Mouse (Mus musculus): ENCODE data around the gene Cntfr.
"Not testable (repeated sequence)": the region's sequence is repeated elsewhere in the genome, so short reads cannot be mapped to it uniquely, and the experiment has no call there.

Gene Cntfr

DNA sequence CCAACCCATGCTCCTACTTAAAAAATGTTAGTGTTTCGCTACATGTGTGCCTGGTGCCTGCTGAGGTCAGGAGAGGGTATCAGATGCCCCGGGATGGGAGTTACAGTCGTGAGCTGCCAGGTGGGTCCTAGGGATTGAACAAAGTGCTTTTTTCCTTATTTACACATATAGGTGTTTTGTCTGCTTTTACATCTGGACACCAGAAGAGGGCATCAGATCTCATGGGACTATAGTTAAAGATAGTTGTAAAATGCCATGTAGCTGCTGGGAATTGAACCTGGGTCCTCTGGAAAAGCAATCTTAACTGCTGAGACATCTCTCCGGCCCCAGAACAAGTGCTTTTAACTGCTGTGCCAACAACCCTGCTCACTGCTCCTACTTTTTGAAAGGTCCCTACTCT lies 13.3 kb upstream of the Cntfr start:
- DNase-seq (ENCODE audit: low read depth, low spot score) = peak; percentile 30

DNA sequence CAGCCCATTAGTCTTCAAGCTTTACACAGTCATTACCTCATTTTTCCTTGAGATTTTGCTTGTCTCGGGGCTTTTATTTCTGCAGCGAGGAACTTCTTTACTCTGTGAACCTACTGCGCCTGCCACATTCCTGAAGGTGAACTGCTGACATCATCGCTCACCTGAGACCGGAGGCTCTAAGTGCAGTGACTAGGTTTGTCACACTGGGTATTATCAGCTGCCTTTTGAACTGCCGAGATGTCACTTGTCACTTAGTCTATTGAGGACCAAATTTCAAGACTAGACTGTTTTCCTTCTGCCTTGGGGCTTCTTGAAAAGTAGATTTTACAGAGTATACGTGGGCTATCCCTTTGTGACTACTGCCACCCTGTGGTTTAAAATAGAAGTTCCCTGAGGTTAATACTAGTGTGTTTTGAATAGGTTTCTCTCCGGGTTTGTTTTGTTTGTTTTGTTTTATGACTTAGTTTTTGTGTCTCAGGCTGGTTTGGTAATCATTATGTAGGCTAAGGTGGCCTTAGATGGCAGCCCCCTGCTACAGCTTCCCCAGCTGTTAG lies 11.4 kb upstream of the Cntfr start:
- DNase-seq (ENCODE audit: low read depth, low spot score) = peak; percentile 68

DNA sequence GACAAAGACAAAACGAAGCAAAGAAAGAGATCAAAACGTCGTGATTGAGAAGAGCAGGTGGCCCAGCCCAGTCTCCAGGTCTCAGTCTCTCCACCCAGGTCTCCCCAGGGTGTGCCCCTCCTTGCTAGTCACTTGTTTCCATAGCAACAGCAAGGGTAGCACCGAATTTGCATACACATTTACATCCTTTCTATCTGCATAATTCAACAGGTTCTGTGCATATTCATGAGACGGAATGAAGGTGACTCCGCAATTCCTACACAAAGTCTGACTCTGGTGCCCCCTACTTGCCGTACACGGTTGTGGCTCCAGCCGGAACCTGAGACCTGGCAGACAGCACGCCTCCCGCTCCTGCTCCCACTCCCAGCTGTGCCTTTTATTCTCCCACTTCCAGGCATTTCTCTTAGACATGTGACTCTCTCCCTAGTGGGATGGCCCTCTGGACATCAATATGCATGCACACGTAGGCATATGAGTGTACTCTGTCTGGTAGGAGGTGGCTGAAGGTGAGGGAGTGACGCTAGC lies 10.2 kb upstream of the Cntfr start:
- peak; percentile 98 for DNase-seq (ENCODE audit: low read depth, low spot score)

DNA sequence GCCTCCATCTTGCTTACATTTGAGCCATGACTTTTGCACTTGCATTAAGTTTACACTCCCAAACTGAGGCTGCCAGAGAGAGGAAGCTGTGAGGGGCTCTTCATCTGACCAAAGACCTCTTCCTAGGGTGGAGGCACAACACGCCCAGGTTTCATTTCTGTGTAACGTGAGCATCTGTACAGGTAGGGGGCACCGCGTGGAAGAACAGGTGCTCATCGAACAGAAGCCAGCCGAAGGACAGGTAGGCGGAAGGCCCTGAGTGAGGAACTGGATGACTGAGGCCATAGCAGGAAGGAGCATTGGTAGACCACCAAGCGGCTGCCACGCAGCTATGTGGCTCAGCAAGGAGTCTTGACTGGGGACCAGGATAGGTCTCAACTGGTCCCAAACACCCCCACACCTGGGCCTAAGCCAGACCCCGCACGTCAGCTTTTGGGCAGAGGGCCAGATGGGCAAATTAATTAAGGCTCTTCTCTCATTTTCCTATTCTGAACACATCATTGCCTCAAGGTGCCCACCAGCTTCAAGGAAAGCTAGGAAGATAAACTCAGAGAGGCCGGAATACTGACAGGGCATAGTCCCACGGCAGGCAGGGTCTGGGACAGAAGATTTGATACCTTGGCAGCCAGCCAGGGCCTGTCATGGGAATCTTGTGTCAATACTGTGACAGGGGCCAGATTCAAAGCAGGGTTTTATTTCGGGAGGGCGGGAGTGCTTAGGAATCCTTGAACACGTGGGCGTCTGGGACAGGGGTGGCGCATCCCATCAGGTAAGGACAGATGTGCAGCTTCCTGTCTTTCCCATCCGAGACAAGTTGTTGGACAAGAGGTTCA lies 9.2 kb upstream of the Cntfr start:
- no peak for DNase-seq (ENCODE audit: low read depth, low spot score)

DNA sequence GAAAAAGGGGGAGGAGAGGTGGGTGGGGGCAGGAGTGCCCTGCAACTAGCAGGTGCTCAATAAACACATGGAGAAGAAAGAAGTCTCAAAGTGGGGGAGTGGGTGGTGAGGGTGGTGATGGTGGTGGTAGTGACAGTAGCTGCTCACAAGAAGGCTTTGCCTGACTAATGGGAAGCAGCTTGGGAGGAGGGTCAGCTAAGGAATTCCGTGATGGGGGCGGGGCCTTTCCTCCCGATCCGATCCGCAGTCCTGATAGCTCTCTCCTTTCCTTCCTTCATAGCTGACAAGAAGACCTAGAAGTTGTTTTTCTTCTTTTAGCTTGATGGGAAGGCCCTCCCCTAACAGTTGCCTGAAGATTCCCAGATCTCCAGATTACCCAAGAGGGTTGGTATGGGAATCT lies 7.8 kb upstream of the Cntfr start:
- peak; percentile 46 for DNase-seq (ENCODE audit: low read depth, low spot score)

DNA sequence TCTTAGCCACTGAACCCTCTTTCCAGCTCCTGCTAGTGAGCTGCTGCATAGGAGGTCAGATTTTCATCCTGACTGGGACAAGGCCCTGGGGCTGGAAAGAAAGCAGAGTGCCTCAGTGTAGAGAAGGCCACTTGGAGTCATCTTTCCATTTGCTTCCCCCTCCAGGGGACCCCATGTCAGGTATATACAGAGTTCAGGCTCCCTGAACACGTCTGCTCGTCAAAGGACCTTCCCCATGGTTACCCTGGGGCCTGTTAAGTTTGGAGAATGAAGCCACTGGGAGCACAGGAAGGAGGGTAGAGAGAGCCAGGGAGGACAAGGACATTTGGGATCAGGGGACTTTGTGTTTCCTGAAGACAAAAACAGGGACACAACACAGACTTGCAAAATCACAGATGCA lies 5.3 kb upstream of the Cntfr start:
- not testable (repeated sequence) for DNase-seq (ENCODE audit: low read depth, low spot score)

DNA sequence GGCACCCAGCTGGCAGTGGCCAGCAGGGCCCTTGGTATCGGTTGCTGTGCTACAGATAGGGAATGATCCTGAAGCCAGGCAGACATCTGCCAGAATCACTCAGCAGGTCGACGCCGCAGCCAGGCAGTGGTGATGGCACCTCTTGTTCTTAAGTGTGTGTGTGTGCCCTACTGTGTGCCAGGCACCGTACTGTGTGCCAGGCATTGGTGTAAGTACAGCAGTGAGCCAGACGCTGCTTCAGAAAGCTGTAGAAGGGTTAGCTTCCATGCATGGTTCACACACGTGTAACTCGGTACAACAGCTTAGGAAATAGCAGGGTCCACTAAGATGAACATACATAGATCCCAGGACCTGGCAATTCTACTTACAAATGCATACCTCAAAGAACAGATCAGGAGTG lies 3.3 kb upstream of the Cntfr start:
- DNase-seq (ENCODE audit: low read depth, low spot score) = not testable (repeated sequence)

DNA sequence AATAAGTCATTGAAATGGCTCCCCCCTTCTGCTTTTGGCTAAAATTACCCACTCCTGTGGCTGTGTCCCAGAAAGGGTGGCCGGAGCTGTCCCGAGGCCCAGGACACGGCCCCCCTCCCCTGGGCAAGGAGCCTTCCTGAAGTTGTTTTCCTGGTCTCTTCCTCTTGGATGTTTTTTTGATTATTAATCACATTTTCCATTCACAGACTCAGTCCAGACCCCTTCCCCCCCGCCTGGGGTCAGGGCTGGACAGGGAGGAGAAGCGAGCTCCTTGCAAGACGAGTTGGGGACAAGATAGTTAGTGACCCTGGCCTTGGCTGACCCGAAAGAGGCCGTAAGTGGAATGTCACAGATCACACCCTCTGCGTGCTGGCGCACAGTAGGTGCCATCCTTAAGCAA lies 2.9 kb upstream of the Cntfr start, which contains the start of gene Il11ra1:
Gene Il11ra1 (plus strand): TSS at position 207 of the 400 bp plus-strand sequence.
- not testable (repeated sequence) for DNase-seq (ENCODE audit: low read depth, low spot score)

DNA sequence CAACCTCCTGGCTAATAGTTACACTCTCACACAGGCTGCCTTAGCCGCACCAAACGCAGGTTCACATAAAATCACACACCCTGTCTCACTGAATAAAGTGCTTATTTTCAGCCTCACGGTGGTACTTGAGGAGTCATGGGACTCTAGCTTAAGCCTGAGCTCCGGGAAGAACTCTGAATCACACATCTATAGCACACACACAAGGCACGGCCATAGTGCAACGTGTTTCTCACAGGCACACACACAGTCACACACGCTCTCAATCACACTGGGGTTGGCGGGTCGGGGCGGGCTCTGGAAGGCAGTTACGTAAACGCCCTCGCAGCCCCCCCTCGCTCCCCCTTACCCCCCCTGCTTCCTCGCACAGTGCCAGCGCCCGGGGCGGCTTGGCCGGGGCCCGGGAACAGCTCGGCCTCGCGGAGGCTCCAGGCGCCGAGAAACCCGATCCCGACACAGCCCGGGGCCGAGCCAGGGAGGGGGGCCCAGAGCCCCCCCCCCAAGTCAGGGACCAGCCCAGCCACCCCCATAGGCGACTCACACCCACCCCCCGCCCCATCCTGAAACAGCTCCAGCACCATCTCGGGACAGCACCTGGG lies 1.6 kb upstream of the Cntfr start:
- DNase-seq (ENCODE audit: low read depth, low spot score) = not testable (repeated sequence)

DNA sequence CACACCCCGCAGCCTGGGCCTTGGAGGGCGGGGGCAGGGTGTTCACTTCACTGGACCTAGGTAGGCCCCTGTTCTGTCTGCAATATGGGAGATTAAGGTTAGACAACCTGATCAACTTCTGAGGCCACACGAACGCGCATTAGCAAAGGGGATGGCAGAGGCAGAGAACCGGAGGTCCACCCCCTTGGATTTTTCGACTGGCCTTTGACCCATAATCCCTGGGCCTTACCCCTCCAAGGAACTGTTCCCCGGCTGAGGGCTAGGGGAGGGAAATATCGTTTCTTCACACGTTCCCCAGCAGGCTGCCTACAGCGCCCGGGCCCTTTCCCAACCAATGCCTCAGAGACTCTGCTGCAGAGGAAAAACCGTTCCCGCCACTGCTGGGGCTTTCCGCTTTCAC lies 437 bp downstream of the Cntfr start:
- DNase-seq (ENCODE audit: low read depth, low spot score) = not testable (repeated sequence)

DNA sequence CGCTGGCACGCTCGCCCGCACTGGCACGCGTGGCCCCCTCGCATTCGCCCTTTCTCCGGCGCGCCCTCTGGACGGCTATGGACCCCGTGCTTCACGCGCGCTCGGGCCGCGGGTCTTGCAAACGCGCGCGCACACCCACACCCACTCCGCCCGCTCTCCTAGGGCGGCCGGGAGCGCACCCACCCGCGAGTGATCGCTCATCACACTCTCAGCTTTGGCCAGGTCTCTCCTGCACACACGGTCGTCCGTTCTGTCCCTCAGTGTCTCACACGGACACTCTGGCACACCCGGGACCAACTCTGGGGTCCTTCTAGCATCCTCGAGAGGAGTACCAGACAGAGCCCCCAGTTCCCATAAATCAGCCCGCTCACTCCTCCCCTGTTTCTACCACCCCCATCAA lies 1.1 kb downstream of the Cntfr start:
- DNase-seq (ENCODE audit: low read depth, low spot score) = not testable (repeated sequence)

DNA sequence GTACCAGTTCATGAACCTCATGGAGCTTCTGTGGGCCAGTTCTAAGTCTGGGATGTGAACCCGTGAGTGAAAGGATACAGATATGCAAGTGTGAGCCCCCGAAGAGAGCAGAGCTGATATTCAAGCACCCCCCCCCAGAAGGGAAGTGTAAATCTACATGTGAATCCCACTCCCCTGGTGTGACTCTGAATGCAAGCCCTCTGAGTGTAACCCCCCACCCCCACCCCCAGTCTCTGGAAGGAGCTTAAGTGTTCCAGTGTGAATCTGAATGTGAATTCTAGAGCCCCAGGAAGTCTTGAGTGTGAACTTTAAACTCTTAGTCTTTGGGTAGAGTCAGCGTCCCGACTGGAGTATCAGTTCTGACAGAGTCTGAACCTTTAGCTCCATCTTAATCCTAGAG lies 3.4 kb downstream of the Cntfr start:
- peak; percentile 87 for DNase-seq (ENCODE audit: low read depth, low spot score)

DNA sequence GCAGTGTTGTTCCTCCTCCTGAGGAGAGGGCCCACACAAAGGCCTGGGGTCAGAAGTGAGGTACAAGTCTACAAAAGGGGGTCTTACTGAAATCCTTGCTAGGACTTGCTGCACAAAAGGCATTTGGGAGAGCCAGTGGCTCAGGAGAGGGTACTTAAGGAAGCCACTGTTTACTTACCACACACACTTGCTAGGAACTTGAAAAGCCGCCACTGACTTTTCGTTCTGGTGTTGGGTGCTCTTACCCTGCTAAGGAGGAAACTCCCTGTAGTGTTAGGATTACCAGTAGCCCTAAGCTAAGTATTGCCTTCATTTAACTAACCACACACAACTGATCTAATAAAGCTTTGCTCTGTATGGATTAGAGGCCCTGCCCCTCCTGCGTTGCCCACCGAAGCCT lies 6.9 kb downstream of the Cntfr start:
- not testable (repeated sequence) for DNase-seq (ENCODE audit: low read depth, low spot score)

DNA sequence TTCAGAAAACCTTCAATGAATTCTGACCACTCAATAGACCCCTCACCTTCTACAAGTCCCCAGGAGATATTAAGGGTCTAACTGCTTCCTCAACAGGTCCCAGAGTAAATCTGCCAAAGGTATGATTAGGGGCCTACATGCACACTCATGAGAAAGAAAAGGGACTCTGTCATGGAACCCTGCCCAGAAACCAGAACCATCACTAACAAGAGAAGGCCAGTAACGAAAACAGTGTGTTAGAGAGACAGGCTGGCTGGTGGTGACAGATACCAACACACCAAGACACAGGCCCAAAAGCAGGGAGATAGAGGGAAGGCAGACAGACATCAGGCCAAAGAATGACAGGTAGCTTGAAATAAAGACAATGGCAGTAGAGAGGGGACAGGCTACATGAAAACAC lies 8.3 kb downstream of the Cntfr start:
- DNase-seq (ENCODE audit: low read depth, low spot score) = not testable (repeated sequence)

DNA sequence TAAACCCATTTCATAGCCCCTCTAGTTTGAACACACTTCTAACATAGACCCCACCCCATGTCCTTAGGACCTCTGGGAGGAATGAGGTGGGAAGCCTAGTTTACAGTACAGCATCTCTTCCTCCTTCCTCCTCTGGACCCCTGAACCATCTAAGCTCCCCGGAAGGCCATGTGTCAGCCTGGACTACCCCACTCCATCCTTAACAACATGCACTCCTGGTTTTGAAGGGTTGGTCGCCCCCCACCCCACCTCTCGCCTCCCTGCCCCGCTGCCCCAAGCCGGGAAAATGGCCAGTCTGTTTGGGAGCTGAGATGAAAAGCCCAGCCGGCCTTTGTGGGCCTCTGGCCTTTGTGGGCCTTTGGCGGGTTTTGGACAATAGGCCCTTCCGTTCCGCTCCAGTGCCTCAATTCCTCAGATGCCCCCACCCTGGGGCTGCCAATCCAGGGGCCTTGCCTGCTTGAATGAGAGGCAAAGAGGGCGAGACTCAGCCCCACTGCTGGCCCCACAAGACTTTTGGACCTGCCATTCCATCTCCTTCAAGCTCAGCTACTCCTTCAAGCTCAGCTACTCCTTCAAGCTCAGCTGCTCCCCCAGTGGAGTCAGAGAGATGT lies 10.9 kb downstream of the Cntfr start:
- DNase-seq (ENCODE audit: low read depth, low spot score) = not testable (repeated sequence)

DNA sequence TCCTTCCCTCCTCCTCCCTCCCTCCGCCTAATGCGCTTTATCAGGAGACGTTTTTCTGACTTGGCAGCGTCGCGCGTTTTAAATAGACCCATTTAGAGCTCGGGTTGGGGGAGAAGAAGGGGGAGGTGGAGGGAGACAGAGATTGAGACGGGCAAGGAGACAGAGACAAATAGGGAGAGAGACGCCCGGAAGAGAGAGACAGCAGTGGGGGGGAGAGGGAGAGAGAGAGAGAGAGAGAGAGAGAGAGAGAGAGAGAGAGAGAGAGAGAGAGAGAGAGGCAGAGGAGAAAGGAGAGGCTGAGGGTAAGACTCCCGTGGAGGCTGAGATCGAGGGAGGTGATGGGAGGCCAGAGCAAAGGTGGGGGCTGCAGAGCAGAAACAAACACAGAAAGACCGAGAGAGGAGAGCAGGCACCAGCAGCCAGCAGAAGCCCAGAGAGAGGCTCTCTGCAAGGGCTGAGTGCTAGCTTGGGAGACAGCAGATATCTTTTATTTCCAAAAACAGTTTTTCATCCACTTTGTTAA lies 11.9 kb downstream of the Cntfr start:
- not testable (repeated sequence) for DNase-seq (ENCODE audit: low read depth, low spot score)

DNA sequence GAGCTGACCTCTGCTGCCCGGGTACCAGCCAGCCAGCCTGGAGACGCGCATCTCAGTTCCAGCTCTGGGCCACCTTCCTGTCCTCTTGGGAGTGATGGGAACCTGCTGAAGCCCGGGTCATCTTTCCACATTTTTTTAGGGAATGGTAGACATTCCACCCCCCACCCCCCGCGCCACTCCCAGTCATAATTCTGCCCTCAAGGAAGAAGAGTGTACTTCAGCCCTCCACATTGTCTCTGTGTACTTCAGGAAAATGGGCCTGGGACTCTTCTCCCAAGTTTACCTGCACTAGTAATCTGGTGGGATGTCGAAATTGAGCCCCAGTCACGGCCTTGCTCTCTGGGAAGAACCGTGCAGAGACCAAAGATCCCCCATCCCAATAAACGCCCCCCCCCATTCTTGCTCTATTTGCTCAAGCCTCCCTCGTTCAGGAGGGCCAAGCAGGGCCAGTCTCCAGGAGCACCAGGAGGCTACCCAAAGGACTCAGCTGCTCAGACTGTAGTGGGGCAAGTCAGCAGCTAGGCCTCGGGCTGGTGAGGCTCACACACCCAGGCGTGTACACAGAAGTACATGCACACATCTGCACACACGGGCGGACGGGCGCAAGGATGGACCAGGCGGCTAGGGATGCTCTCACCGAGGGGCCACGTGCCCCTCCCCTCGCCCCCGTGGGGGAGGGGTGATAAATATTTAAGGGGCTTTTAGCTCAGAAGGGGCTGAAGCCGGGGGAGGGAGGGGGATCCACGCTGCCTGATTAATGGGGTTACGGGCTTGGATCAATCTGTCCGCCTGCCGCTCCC lies 12.6 kb downstream of the Cntfr start:
- not testable (repeated sequence) for DNase-seq (ENCODE audit: low read depth, low spot score)

DNA sequence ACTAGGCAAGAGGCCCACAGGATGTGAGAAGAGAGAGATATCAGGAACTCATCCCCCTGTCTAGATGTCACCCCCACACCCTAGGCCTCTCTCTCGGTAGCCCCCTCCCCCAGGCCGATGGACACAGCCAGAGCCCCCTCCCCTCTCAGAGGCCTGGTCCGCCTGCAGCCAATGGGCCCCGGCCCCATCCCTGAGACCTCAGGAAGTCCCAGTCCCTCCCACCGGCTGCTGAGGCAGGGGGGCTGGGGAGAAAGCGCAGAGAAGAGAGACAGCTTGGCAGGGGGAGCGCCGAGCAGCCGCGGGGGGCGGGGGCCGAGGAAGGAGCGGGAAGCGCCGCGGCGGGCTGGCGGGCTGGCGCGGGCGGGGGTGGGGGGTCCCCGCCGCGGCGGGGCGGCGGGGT lies 13.6 kb downstream of the Cntfr start:
- not testable (repeated sequence) for DNase-seq (ENCODE audit: low read depth, low spot score)

DNA sequence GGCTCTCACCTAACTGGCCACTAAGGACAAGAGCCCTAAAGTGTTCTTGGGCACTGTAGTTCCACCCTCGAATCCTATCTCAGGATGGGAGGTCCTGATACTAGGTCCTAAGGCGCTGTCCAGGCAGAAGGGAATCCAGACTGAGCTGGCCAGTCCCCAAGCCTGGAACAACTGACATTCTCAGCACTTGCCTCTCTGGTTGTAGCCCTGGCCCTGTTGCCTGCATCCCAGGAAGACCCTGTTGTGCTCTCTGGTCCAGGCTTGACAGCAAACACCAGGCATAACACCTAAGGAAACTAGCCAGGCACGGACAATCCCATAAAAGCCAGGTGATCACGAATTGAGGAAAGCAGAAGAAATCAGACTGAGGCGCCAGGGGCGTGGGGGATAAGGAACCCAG lies 14.1 kb downstream of the Cntfr start:
- no peak for DNase-seq (ENCODE audit: low read depth, low spot score)

DNA sequence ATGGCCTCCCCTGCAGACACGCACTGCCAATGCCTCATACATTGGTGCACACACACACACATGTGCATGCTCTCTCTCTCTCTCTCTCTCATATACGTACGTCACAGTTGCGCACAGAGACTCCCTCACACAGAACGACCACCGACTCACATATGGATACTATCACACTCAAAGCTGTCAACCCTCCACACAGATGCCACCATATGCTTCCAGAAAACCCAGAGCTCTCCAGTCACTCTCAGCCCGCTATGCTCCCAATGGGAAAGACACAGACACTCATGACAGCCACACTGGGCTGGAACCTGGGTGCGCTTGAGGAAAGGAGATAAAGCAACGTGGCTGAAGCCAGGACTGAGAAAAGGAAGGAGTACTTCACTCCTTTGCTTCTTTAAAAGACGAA lies 14.9 kb downstream of the Cntfr start:
- no peak for DNase-seq (ENCODE audit: low read depth, low spot score)

DNA sequence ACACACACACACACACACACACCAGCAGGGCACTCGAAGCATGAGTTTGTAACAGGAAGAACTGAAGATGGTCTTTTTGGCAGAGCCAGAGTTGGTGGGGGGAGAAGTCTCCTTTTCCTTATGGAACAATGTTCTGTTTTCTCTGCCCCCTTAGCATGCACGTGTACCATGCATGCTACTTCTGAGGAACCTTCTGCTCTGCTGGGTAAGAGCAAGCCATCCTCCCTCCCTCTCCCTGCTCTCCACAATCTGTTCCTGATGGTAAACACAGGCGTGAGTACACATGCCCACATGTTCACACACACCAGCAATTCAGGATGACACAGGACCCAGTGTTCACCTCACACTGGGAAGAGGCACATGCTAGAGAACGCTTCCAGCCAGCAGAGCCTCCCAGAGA lies 15.7 kb downstream of the Cntfr start:
- no peak for DNase-seq (ENCODE audit: low read depth, low spot score)

All from R1 (cell line).